Mouse (Mus musculus): Measurements from ENCODE around the gene Gstm2.

Gstm2 gene

GRCm38 (mm10) chr3:107941261-107941660 is 45.0 kb downstream of the Gstm2 start:
- no peak for DNase-seq (ENCODE audit: low spot score)

GRCm38 (mm10) chr3:107940524-107940923 is 45.7 kb downstream of the Gstm2 start:
- no peak for DNase-seq (ENCODE audit: low spot score)

GRCm38 (mm10) chr3:107939830-107940229 is 46.4 kb downstream of the Gstm2 start:
- no peak for DNase-seq (ENCODE audit: low spot score)

GRCm38 (mm10) chr3:107939403-107939802 is 46.9 kb downstream of the Gstm2 start:
- peak; percentile 74 for DNase-seq (ENCODE audit: low spot score)

- peak; percentile 55 for DNase-seq (ENCODE audit: low spot score)
Measured at GRCm38 (mm10) chr3:107935888-107936287, 50.4 kb downstream of the Gstm2 start.

- no peak for DNase-seq (ENCODE audit: low spot score)
Measured at GRCm38 (mm10) chr3:107935268-107935667, 51.0 kb downstream of the Gstm2 start.

GRCm38 (mm10) chr3:107932128-107932527 is 54.1 kb downstream of the Gstm2 start:
- DNase-seq (ENCODE audit: low spot score), result no peak

Data from ovary, adult 18-20 months (tissue).